Mouse (Mus musculus) liver, adult 2 months (tissue): Measurements from ENCODE around the gene Cacna1c. TPM values are rescaled to one million over a fixed set of nuclear protein-coding genes. Genes with fewer than 3 reads are reported as not detected.

ENCODE experiments used
- DNase-seq: peaks from one replicate; pipeline ENCODE4 v3.0.0-alpha.2; 2011; ENCODE audit warnings: low read depth, low spot score; ENCODE audit errors: extremely low read depth
- H3K27ac ChIP-seq: fragments of 200-500 bp; replicated peaks from 2 replicates; pipeline ENCODE4 v1.5.1; 2012; ENCODE audit warnings: low read depth, mild to moderate bottlenecking, control low read depth, inconsistent platforms, low read length; ENCODE audit not compliant: insufficient read depth
- H3K27me3 ChIP-seq: fragments of 200-500 bp; 2 replicates; pipeline ENCODE4 v1.6.1; 2012; ENCODE audit warnings: mild to moderate bottlenecking, moderate library complexity, low read length, inconsistent platforms; ENCODE audit not compliant: control insufficient read depth, insufficient read depth
- H3K36me3 ChIP-seq: fragments of 200-500 bp; 2 replicates; pipeline ENCODE4 v1.6.1; 2012; ENCODE audit warnings: low read length, inconsistent platforms; ENCODE audit not compliant: control insufficient read depth, insufficient read depth
- H3K4me1 ChIP-seq: fragments of 200-500 bp; 2 replicates; pipeline ENCODE4 v1.6.1; 2011; ENCODE audit warnings: low read length; ENCODE audit not compliant: control insufficient read depth, insufficient read depth
- H3K4me3 ChIP-seq: fragments of 200-500 bp; 2 replicates; pipeline ENCODE4 v1.5.1; 2011; ENCODE audit warnings: low read depth, mild to moderate bottlenecking, control low read depth, low read length, moderate library complexity; ENCODE audit not compliant: insufficient read depth
- H3K79me2 ChIP-seq: fragments of 200-500 bp; 2 replicates; pipeline ENCODE4 v1.6.1; 2012; ENCODE audit warnings: inconsistent platforms, mild to moderate bottlenecking, low read length, moderate library complexity; ENCODE audit not compliant: control insufficient read depth, insufficient read depth
- H3K9ac ChIP-seq: fragments of 200-500 bp; 2 replicates; pipeline ENCODE4 v1.6.1; 2012; ENCODE audit warnings: low read depth, mild to moderate bottlenecking, control low read depth, inconsistent platforms, low read length
- CTCF ChIP-seq: fragments of 200-500 bp; IDR thresholded peaks from 2 replicates; pipeline ENCODE4 v1.5.1; 2011; ENCODE audit warnings: low read depth, low read length, control low read depth
- POLR2A ChIP-seq: fragments of 200-500 bp; IDR thresholded peaks from 2 replicates; pipeline ENCODE4 v1.6.1; 2011; ENCODE audit warnings: low read length, control low read depth; ENCODE audit not compliant: insufficient read depth; ENCODE audit errors: extremely low read depth
- WGBS: fragments of 180-500 bp; shearing (Covaris S2); methylation state at CpG from one replicate; pipeline ENCODE4 v1.1.7; 2018; 5-methylcytosine and 5-hydroxymethylcytosine counted together
- polyA plus RNA-seq: library from polyadenylated mRNA; depleted of rRNA; stranded (reverse); fragments of >200 nt; gene quantifications from 2 replicates; pipeline ENCODE4 v1.2.3, GENCODE M21; 2012
- total RNA-seq: library from RNA; depleted of rRNA; stranded (reverse); fragments of >200 nt; gene quantifications from 2 replicates; pipeline ENCODE4 v1.2.3, GENCODE M21; 2014

Gene Cacna1c
- total and polyA plus RNA-seq, 2 experiments, result 0.09 to 0.18 TPM

- Histone ChIP-seq H3K4me3 (no peak overlapping the region), H3K9ac (no peak overlapping the region), H3K36me3 (no peaks in the 10 kb centered on the region), H3K4me1 (no peaks in the 10 kb centered on the region), H3K79me2 (no peaks in the 10 kb centered on the region), H3K27ac (no peak overlapping the region), H3K27me3 (no peaks in the 10 kb centered on the region)
- 59% methylated on average over 9 of the region's 9 CpGs for WGBS
- peak; percentile 30 for DNase-seq
- TF ChIP-seq POLR2A, result no peak
- TF ChIP-seq CTCF, result no peak
These were observed 206.0 kb downstream of the Cacna1c start for GRCm38 (mm10) chr6:118989999-118990776.

- DNase-seq, result no peak
- no peaks in the 10 kb centered on the region for H3K27me3 ChIP-seq
- no peak overlapping the region for H3K27ac ChIP-seq
- H3K79me2 ChIP-seq, result no peaks in the 10 kb centered on the region
- no peaks in the 10 kb centered on the region for H3K4me1 ChIP-seq
- H3K36me3 ChIP-seq, result no peaks in the 10 kb centered on the region
- TF ChIP-seq POLR2A (no peak), CTCF (no peak)
- no peak overlapping the region for H3K4me3 ChIP-seq
- 79% methylated on average over 11 of the region's 11 CpGs for WGBS
- H3K9ac ChIP-seq, result no peak overlapping the region
These were observed 211.9 kb downstream of the Cacna1c start for GRCm38 (mm10) chr6:118984181-118984901.

DNA sequence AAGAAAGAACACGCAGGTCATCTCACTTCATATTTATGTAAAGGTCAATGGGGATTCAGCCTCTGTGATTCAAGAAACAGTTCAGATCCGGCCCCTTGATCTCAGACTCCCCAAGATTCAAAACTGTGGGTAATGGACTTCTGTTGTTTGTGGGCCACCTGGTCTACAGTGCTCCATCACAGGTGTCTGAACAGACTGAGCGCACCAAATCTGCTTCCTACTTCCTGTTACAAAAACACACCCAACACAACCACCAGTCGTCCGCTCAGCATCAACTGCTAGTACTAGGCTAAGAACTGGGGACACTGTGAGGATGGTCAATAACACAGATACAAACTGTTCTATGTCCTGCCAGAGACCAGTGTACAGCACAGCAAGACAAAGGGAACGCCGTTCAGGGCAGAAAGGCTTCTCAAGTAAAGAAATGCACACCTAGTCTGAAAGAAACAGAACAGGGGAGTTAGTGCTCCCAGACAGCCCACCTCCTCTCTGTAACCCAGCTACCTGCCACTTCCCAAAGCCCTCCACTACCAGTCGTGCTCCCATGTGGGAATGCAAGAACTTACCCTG is 212.7 kb downstream of the Cacna1c start:
- WGBS, result 87% methylated on average over 8 of the region's 8 CpGs
- Histone ChIP-seq H3K4me1 (no peaks in the 10 kb centered on the region), H3K36me3 (no peaks in the 10 kb centered on the region), H3K79me2 (no peaks in the 10 kb centered on the region), H3K27me3 (no peaks in the 10 kb centered on the region), H3K4me3 (no peak overlapping the region), H3K27ac (no peak overlapping the region), H3K9ac (no peak overlapping the region)
- no peak for DNase-seq
- no peak for TF ChIP-seq CTCF
- no peak for TF ChIP-seq POLR2A

GRCm38 (mm10) chr6:118980265-118980664 is 216.0 kb downstream of the Cacna1c start:
- Histone ChIP-seq H3K9ac (no peak overlapping the region), H3K4me3 (no peak overlapping the region), H3K27ac (no peak overlapping the region), H3K36me3 (no peaks in the 10 kb centered on the region), H3K27me3 (no peaks in the 10 kb centered on the region), H3K4me1 (no peaks in the 10 kb centered on the region), H3K79me2 (no peaks in the 10 kb centered on the region)
- TF ChIP-seq CTCF (no peak), POLR2A (no peak)
- no peak for DNase-seq
- 90% methylated on average over 12 of the region's 12 CpGs for WGBS

DNA sequence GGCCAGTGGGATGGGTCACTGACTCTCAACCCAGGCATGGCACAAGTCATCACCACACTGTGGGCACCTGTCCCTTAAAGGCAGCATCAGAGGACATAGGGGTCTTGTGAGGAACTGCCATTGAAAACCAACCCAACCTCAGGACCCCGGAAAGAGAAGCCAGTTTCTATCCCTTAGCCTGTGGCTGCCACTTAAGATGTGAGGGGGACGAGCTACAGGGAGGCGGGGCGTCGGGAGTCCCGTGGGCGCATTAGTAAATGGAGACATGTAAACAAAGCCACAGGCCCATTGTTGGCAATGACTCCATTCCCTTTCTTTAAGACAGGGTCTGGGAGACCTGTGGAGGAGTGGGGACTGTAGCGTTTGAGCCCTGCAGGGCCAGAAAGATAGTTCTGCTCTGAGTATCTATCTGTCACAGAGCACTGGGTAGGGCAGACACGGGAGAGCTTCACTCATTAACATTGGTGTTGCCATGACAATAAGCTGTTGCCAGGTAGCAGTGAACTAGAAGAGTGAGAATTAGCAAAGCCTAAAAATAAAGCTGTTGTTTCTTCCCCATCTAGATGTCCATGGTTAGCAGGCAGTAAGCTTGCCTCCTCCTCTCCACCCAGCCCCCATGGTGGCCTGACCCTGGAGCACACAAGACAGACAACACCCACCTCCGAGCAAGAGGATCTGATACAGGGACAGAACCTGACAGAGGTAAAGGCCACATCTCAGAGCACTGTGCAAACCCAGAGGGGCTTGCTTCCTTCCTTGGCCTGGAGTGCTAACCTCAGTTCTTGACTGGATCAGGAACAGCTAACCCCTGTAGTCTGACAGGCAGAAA is 218.6 kb downstream of the Cacna1c start:
- H3K27me3 ChIP-seq, result no peaks in the 10 kb centered on the region
- WGBS, result 62% methylated on average over 10 of the region's 10 CpGs
- no peak overlapping the region for H3K27ac ChIP-seq

More for the DNA sequence above, 218.6 kb downstream of the Cacna1c start:
- no peak overlapping the region for H3K4me3 ChIP-seq
- no peak for DNase-seq
- no peaks in the 10 kb centered on the region for H3K4me1 ChIP-seq
- TF ChIP-seq POLR2A, result no peak
- TF ChIP-seq CTCF, result no peak
- no peaks in the 10 kb centered on the region for H3K79me2 ChIP-seq
- H3K9ac ChIP-seq, result no peak overlapping the region
- H3K36me3 ChIP-seq, result no peaks in the 10 kb centered on the region
